Mouse (Mus musculus) small intestine, adult 2 months (tissue): ENCODE results near the gene Lrrc74a.

Source experiments
- CTCF ChIP-seq: fragments of 200-500 bp; IDR thresholded peaks from 2 replicates; pipeline ENCODE4 v1.5.1; 2012; ENCODE audit warnings: low read depth, mild to moderate bottlenecking, control low read depth, inconsistent platforms, low read length, moderate library complexity, mixed read lengths; ENCODE audit not compliant: insufficient replicate concordance, insufficient read length; ENCODE audit errors: extremely low read depth
- POLR2A ChIP-seq: fragments of 200-500 bp; IDR thresholded peaks from 2 replicates; pipeline ENCODE4 v1.6.1; 2012; ENCODE audit warnings: low read depth, mild to moderate bottlenecking, control low read depth, inconsistent platforms, low read length, moderate library complexity

DNA sequence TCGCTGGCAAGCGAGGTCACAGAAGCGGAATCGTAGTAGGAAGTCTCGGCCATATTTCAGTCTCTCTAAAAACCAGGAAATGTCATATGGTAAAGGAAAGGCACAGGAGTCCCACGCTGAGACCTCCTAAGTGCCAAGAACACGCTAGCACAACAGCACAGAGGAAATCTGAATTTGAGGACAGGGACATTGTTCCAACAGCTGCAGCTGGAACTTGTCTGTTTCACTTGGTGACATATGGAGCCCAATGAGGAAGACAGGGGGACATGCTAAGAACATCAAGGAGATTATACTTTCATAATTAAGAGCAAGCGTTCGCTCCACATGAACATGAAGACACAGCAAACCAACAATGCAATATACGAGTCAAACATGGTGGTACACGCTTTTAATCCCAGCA lies 17.2 kb upstream of the Lrrc74a start:
- TF ChIP-seq CTCF, result no peak
- TF ChIP-seq POLR2A, result no peak
